Mouse (Mus musculus): ENCODE measurements at regions not wholly inside any gene's neighbourhood (a gene's known extent, or its start where the extent isn't known, plus 50 kb on each side); places are given as distances from the start of the nearest gene placed in this dataset.
A peak's percentile ranks its signal among the peaks of the same experiment; 100 is the strongest.

DNA sequence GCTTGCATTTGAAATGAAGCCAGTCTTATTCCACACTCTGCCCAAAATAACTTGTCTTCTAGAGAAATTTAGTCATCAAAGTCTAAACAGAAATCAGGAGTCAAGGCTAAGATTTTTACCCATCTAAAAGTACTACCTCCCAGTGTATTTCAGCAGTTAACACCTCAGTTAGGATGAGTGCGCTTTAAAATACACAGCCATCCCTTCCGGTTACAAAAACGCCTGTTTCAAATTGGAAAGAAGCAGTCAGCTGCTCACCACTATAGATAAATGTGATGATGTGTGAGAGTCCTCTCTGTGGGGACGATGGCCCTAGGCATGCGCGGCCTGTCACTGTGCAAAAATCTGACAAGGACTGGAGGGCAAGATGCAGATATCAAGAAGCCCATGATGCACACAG, 99.0 kb upstream of the Dazl start:
- H3K27me3 ChIP-seq (ENCODE audit: control insufficient read depth, insufficient read depth, low read length) = no peaks in the 10 kb centered on the region
- no peak overlapping the region for H3K9ac ChIP-seq (replicated peaks; ENCODE audit: low read depth, low read length)
- no peak overlapping the region for H3K4me2 ChIP-seq (ENCODE audit: low read depth, low read length)
- no peak overlapping the region for H3K27ac ChIP-seq (ENCODE audit: low read depth)
- no peaks in the 10 kb centered on the region for H3K9me3 ChIP-seq (replicated peaks; ENCODE audit: control insufficient read depth, low read length)
- no peak for ATAC-seq (ENCODE audit: insufficient read depth, low read depth)
- 75% methylated on average over 6 of the region's 6 CpGs for WGBS
- no peak overlapping the region for H3K4me3 ChIP-seq (ENCODE audit: low read depth, low read length)
- peaks cover 10% of the 10 kb centered on the region for H3K4me1 ChIP-seq (ENCODE audit: control insufficient read depth, insufficient read depth)
- no peak for DNase-seq (ENCODE audit: low spot score)
- TF ChIP-seq CTCF (IDR thresholded peaks at IDR 0.05; ENCODE audit: low read depth) (no peak), EP300 (IDR thresholded peaks at IDR 0.05; ENCODE audit: low read depth) (no peak)
- H3K36me3 ChIP-seq (replicated peaks; ENCODE audit: control insufficient read depth, insufficient read depth, low read length) = no peaks in the 10 kb centered on the region

DNA sequence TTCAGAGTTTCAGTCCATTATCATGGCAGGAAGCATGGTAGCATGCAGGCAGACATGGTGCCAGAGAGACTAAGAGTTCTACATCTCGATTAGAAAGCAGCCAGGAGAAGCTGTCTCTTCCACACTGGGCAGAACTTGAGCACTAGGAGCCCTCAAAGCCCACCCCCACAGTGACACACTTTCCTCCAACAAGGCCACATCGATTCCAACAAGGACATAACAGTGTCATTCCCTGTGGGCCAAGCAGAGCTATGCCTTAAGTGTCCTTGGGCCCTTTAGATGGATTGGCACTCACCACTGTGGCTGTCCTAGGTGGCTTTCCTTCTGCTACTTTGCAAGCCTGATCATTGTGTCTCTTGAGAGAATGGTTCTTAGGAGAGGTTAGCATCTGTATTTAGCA, 99.5 kb upstream of the Dazl start:
- TF ChIP-seq CTCF (IDR thresholded peaks at IDR 0.05; ENCODE audit: low read depth) = no peak
- no peak for TF ChIP-seq EP300 (IDR thresholded peaks at IDR 0.05; ENCODE audit: low read depth)
- 64% methylated on average over 2 of the region's 2 CpGs for WGBS
- no peaks in the 10 kb centered on the region for H3K36me3 ChIP-seq (replicated peaks; ENCODE audit: control insufficient read depth, insufficient read depth, low read length)
- H3K4me3 ChIP-seq (ENCODE audit: low read depth, low read length) = no peak overlapping the region
- no peaks in the 10 kb centered on the region for H3K9me3 ChIP-seq (replicated peaks; ENCODE audit: control insufficient read depth, low read length)
- H3K27me3 ChIP-seq (ENCODE audit: control insufficient read depth, insufficient read depth, low read length) = no peaks in the 10 kb centered on the region
- H3K4me1 ChIP-seq (ENCODE audit: control insufficient read depth, insufficient read depth) = peaks cover 10% of the 10 kb centered on the region
- DNase-seq (ENCODE audit: low spot score) = no peak
- ATAC-seq (ENCODE audit: insufficient read depth, low read depth) = no peak
- no peak overlapping the region for H3K9ac ChIP-seq (replicated peaks; ENCODE audit: low read depth, low read length)
- no peak overlapping the region for H3K4me2 ChIP-seq (ENCODE audit: low read depth, low read length)
- no peak overlapping the region for H3K27ac ChIP-seq (ENCODE audit: low read depth)

DNA sequence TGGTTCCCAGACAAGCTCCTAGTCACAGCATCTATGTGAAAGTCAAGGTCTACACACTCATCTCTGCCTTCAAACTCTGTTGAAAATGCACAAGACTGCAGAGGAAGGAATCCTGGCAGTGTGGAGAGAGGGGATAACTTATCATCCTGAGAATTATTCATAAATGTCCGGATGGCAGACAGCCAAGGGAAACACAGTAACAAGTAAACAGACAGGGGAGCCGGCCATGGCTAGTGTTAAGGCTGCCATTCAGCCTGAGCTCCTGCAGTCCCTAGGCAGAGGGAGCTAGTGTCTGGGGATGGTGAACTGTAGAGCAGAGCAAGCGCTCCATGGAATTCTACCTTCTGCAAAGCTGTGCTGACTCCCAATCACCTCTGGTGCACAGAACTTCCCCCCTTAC, 100.3 kb upstream of the Dazl start:
- Histone ChIP-seq H3K9me3 (replicated peaks; ENCODE audit: control insufficient read depth, low read length) (no peaks in the 10 kb centered on the region), H3K27me3 (ENCODE audit: control insufficient read depth, insufficient read depth, low read length) (no peaks in the 10 kb centered on the region), H3K4me1 (ENCODE audit: control insufficient read depth, insufficient read depth) (peaks cover 10% of the 10 kb centered on the region), H3K9ac (replicated peaks; ENCODE audit: low read depth, low read length) (no peak overlapping the region), H3K27ac (ENCODE audit: low read depth) (no peak overlapping the region), H3K4me3 (ENCODE audit: low read depth, low read length) (no peak overlapping the region), H3K36me3 (replicated peaks; ENCODE audit: control insufficient read depth, insufficient read depth, low read length) (no peaks in the 10 kb centered on the region), H3K4me2 (ENCODE audit: low read depth, low read length) (no peak overlapping the region)
- ATAC-seq (ENCODE audit: insufficient read depth, low read depth) = peak; percentile 57
- TF ChIP-seq CTCF (IDR thresholded peaks at IDR 0.05; ENCODE audit: low read depth) = no peak
- TF ChIP-seq EP300 (IDR thresholded peaks at IDR 0.05; ENCODE audit: low read depth) = no peak
- WGBS = 23% methylated on average over 3 of the region's 3 CpGs
- DNase-seq (ENCODE audit: low spot score) = peak; percentile 13

DNA sequence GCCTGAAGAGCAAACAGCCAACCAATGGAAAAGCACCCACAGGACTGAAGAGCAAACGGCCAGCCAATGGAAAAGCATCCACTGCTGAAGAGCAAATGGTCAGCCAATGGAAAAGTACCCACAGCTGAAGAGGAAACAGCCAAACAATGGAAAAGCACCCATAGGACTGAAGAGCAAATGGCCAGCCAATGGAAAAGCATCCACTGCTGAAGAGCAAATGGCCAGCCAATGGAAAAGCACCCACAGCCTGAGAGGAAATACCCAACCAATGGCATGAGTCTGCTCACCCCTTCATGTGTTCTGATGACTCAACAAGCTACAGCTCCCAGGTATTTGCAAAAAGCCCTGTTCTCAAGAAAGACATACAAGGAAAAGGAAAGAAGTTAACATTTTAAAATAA, 101.4 kb upstream of the Dazl start:
- no peaks in the 10 kb centered on the region for H3K27me3 ChIP-seq (ENCODE audit: control insufficient read depth, insufficient read depth, low read length)
- TF ChIP-seq EP300 (IDR thresholded peaks at IDR 0.05; ENCODE audit: low read depth) = no peak
- TF ChIP-seq CTCF (IDR thresholded peaks at IDR 0.05; ENCODE audit: low read depth) = no peak
- H3K4me3 ChIP-seq (ENCODE audit: low read depth, low read length) = no peak overlapping the region
- DNase-seq (ENCODE audit: low spot score) = no peak
- 82% methylated on average over 1 of the region's 1 CpGs for WGBS
- no peak overlapping the region for H3K9ac ChIP-seq (replicated peaks; ENCODE audit: low read depth, low read length)
- no peak for ATAC-seq (ENCODE audit: insufficient read depth, low read depth)
- H3K4me2 ChIP-seq (ENCODE audit: low read depth, low read length) = no peak overlapping the region
- no peaks in the 10 kb centered on the region for H3K36me3 ChIP-seq (replicated peaks; ENCODE audit: control insufficient read depth, insufficient read depth, low read length)
- H3K4me1 ChIP-seq (ENCODE audit: control insufficient read depth, insufficient read depth) = peaks cover 10% of the 10 kb centered on the region
- H3K9me3 ChIP-seq (replicated peaks; ENCODE audit: control insufficient read depth, low read length) = no peaks in the 10 kb centered on the region
- H3K27ac ChIP-seq (ENCODE audit: low read depth) = no peak overlapping the region

DNA sequence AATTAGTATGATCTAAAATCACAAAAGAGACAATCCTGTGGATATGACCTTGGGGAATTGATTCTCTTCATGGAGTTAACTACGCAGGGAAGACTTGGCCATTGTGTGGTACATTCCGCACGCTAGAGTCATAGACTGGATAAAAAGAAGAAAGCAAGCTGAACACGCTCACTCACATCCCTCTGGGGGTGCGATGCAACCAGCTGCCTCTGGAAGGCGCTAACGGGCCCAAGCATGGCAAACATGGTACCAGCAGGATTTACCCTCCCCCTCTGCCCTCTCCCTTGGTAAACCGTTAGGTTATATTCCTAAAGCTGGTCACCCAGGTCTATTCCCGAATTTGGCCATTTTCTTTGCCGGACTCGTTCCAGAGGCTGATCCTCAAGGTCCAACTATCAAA, 102.2 kb upstream of the Dazl start:
- no peaks in the 10 kb centered on the region for H3K9me3 ChIP-seq (replicated peaks; ENCODE audit: control insufficient read depth, low read length)
- no peaks in the 10 kb centered on the region for H3K36me3 ChIP-seq (replicated peaks; ENCODE audit: control insufficient read depth, insufficient read depth, low read length)
- H3K27me3 ChIP-seq (ENCODE audit: control insufficient read depth, insufficient read depth, low read length) = no peaks in the 10 kb centered on the region
- H3K4me1 ChIP-seq (ENCODE audit: control insufficient read depth, insufficient read depth) = peaks cover 10% of the 10 kb centered on the region
- ATAC-seq (ENCODE audit: insufficient read depth, low read depth) (no peak), DNase-seq (ENCODE audit: low spot score) (no peak)
- H3K4me2 ChIP-seq (ENCODE audit: low read depth, low read length) = no peak overlapping the region
- no peak overlapping the region for H3K4me3 ChIP-seq (ENCODE audit: low read depth, low read length)
- TF ChIP-seq EP300 (IDR thresholded peaks at IDR 0.05; ENCODE audit: low read depth) (no peak), CTCF (IDR thresholded peaks at IDR 0.05; ENCODE audit: low read depth) (no peak)
- no peak overlapping the region for H3K27ac ChIP-seq (ENCODE audit: low read depth)
- H3K9ac ChIP-seq (replicated peaks; ENCODE audit: low read depth, low read length) = no peak overlapping the region
- WGBS = 93% methylated on average over 11 of the region's 11 CpGs

DNA sequence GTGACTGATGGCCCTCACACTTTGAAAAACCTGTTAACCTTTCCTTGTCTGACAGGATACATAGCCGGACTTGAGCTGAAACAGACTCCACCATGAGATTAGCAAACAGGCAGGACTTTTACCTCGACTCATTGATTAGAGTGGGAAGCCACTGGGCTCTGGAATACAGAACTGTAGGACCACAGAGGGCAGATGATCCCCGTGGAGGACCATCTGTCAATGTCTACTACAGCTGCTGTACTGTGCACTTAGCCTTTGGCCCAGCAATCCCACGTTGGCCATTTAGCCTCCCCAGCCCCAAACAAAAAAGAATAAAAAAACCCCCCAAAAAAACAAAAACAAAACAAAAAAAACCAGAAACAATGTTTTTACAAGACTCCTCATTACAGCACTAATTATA, 103.9 kb upstream of the Dazl start:
- no peaks in the 10 kb centered on the region for H3K9me3 ChIP-seq (replicated peaks; ENCODE audit: control insufficient read depth, low read length)
- TF ChIP-seq CTCF (IDR thresholded peaks at IDR 0.05; ENCODE audit: low read depth) (no peak), EP300 (IDR thresholded peaks at IDR 0.05; ENCODE audit: low read depth) (no peak)
- H3K9ac ChIP-seq (replicated peaks; ENCODE audit: low read depth, low read length) = no peak overlapping the region
- H3K4me3 ChIP-seq (ENCODE audit: low read depth, low read length) = no peak overlapping the region
- no peak for DNase-seq (ENCODE audit: low spot score)
- no peaks in the 10 kb centered on the region for H3K27me3 ChIP-seq (ENCODE audit: control insufficient read depth, insufficient read depth, low read length)
- peaks cover 10% of the 10 kb centered on the region for H3K4me1 ChIP-seq (ENCODE audit: control insufficient read depth, insufficient read depth)
- ATAC-seq (ENCODE audit: insufficient read depth, low read depth) = no peak
- H3K4me2 ChIP-seq (ENCODE audit: low read depth, low read length) = no peak overlapping the region
- 45% methylated on average over 4 of the region's 4 CpGs for whole genome bisulfite sequencing
- no peak overlapping the region for H3K27ac ChIP-seq (ENCODE audit: low read depth)
- no peaks in the 10 kb centered on the region for H3K36me3 ChIP-seq (replicated peaks; ENCODE audit: control insufficient read depth, insufficient read depth, low read length)
